Mouse (Mus musculus): ENCODE measurements around the gene Use1. TPM values are rescaled to one million over a fixed set of nuclear protein-coding genes. Genes with fewer than 3 reads are reported as not detected.

Gene Use1
- polyA plus RNA-seq, 1 experiment: 180 TPM

DNA sequence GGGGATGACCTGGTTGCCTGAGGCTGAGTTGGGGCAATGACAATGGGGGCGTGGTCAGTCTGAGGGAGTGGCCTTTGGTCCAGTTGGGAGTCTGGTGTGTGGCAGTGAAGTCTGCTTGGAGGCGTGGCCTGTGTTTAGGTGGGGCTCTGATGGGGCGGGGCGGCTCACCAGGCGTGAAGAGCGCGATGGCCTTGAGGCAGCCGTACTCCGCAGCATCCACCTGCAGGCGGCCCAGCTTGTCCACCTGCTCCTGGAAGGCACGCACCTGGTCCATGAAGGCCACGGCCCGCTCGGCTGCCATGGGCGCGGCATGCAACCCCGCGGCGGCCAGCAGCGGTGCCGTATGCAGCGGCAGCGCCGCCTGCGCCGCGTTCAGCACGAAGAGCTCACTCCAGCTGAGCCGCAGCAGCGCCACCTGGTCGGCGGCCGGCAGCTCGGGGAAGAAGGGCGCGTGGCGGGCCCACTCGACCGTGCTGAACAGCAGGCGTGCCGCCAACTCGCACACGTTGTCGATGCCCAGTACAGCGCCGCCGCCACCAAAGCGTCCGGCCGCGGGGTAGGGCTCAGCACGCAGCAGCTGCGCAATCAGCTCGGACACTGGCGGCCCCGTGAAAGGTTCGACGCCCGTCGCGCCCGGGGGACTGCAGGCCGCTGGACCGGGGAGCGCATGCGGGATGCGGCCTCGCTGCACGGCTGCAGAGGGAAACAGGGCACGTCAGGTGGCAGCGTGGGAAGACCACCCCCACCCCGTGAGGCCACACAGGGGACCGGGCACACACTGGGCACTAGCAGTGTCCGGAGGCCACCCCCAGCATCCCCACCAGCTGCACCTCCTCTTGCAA lies 9.2 kb downstream of the Use1 start:
- H3ac ChIP-seq (ENCODE audit: control insufficient read depth, insufficient read length): no peak overlapping the region
- no peak overlapping the region for H3K4me3 ChIP-seq
- no peak overlapping the region for H3K4me2 ChIP-seq (ENCODE audit: low read depth)
- no peak for TF ChIP-seq TCF3 (IDR thresholded peaks at IDR 0.05; ENCODE audit: insufficient read length, low read depth)
- TF ChIP-seq CEBPB (IDR thresholded peaks at IDR 0.05; ENCODE audit: insufficient read depth, poor library complexity, severe bottlenecking): no peak
- TF ChIP-seq MYOG (IDR thresholded peaks at IDR 0.05; ENCODE audit: control insufficient read depth in 1 of 3, insufficient read depth in 1 of 3, insufficient read length in 2 of 3, low read depth in 2 of 3): no peak
- no peak for TF ChIP-seq SRF (IDR thresholded peaks at IDR 0.05; ENCODE audit: control insufficient read depth, insufficient read length, low read depth)
- TF ChIP-seq REST (IDR thresholded peaks at IDR 0.05; ENCODE audit: insufficient read depth, insufficient read length): no peak
- TF ChIP-seq MYOD1 (IDR thresholded peaks at IDR 0.05; ENCODE audit: control insufficient read depth in 1 of 3, insufficient read length in 2 of 3, low read depth in 2 of 3): no peak
- peak; percentile 41 for TF ChIP-seq POLR2AphosphoS2 (IDR thresholded peaks at IDR 0.05; ENCODE audit: insufficient read length, low read depth)
- H3K27me3 ChIP-seq (ENCODE audit: control insufficient read depth, insufficient read depth, insufficient read length): no peaks in the 10 kb centered on the region
- peaks cover 15% of the 10 kb centered on the region for H3K79me2 ChIP-seq (ENCODE audit: control insufficient read depth, insufficient read depth)
- H3K36me3 ChIP-seq (ENCODE audit: control insufficient read depth, insufficient read depth): peaks cover 13% of the 10 kb centered on the region

DNA sequence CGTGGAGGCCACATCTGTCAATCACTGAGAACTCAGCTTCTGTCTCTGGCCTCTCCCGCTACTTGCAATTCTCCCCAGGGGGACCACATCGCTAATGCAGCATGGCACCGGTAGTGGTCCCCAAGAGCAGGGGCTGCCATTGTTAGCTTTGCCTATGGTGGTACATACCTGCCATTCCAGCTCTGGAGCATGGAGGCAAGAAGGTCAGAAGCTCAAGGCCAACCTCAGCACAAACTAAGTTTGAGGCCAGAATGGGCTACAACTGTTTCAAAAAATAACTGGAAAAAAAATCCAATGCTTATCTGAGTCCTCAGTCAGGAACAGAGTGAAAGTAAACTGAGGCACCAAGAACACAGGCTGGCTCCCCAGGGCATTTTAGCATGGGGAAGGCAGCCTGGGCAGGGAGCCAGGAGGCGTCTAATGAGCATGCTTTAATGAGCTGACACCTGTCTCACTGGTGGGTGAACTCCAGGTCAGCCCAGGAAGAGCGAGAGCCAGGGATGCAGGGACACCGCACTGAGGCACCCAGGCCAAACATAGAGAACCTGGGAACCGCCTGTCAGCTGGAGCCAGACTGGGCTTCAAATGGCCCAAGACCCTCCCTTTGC lies 9.9 kb downstream of the Use1 start:
- no peak overlapping the region for H3K4me2 ChIP-seq (ENCODE audit: low read depth)
- TF ChIP-seq MYOG (IDR thresholded peaks at IDR 0.05; ENCODE audit: control insufficient read depth in 1 of 3, insufficient read depth in 1 of 3, insufficient read length in 2 of 3, low read depth in 2 of 3): no peak
- TF ChIP-seq POLR2AphosphoS2 (IDR thresholded peaks at IDR 0.05; ENCODE audit: insufficient read length, low read depth): no peak
- no peak for TF ChIP-seq POLR2A (IDR thresholded peaks at IDR 0.05; ENCODE audit: insufficient read length, low read depth)
- TF ChIP-seq TCF12 (IDR thresholded peaks at IDR 0.05; ENCODE audit: insufficient read depth, poor library complexity, severe bottlenecking): no peak
- TF ChIP-seq REST (IDR thresholded peaks at IDR 0.05; ENCODE audit: insufficient read depth, insufficient read length): no peak
- TF ChIP-seq CEBPB (IDR thresholded peaks at IDR 0.05; ENCODE audit: insufficient read depth, poor library complexity, severe bottlenecking): no peak
- no peak for TF ChIP-seq E2F4 (IDR thresholded peaks at IDR 0.05; ENCODE audit: insufficient read depth)
- no peak for TF ChIP-seq USF1 (IDR thresholded peaks at IDR 0.05; ENCODE audit: low read depth)
- no peak for TF ChIP-seq MAX (IDR thresholded peaks at IDR 0.05; ENCODE audit: low read depth)
- no peak for TF ChIP-seq MYOD1 (IDR thresholded peaks at IDR 0.05; ENCODE audit: control insufficient read depth in 1 of 3, insufficient read length in 2 of 3, low read depth in 2 of 3)
- TF ChIP-seq TCF3 (IDR thresholded peaks at IDR 0.05; ENCODE audit: insufficient read length, low read depth): no peak
- peaks cover 19% of the 10 kb centered on the region for H3K79me2 ChIP-seq (ENCODE audit: control insufficient read depth, insufficient read depth)
- no peak overlapping the region for H3ac ChIP-seq (ENCODE audit: control insufficient read depth, insufficient read length)
- peaks cover 13% of the 10 kb centered on the region for H3K36me3 ChIP-seq (ENCODE audit: control insufficient read depth, insufficient read depth)
- H3K4me3 ChIP-seq: no peak overlapping the region
- H3K27me3 ChIP-seq (ENCODE audit: control insufficient read depth, insufficient read depth, insufficient read length): no peaks in the 10 kb centered on the region

DNA sequence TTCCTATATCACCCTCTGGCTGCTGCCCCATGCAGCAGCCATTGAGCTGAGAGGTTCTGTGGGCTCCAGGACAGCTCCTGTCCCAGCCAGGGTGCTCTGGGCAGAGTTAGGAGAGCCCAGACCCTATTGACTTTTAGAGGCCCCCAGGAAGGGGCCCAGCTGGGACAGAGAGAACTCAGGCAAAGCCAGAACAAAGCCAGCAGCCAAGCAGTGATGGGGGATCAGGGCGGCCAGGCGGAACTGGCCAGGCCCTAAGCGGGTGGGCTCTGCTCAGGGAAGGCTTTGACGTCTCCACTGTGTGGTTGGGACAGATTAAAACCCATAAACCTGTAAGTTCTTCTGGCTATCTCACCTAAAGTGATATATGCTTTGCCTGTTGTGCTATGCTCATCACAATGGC lies 12.4 kb downstream of the Use1 start:
- Histone ChIP-seq H3ac (ENCODE audit: control insufficient read depth, insufficient read length) (no peak overlapping the region), H3K4me2 (ENCODE audit: low read depth) (peak overlapping the region; percentile 81), H3K79me2 (ENCODE audit: control insufficient read depth, insufficient read depth) (peaks cover 19% of the 10 kb centered on the region), H3K27me3 (ENCODE audit: control insufficient read depth, insufficient read depth, insufficient read length) (no peaks in the 10 kb centered on the region), H3K36me3 (ENCODE audit: control insufficient read depth, insufficient read depth) (peaks cover 6% of the 10 kb centered on the region), H3K4me3 (peak overlapping the region; percentile 69)
- TF ChIP-seq TCF12 (IDR thresholded peaks at IDR 0.05; ENCODE audit: insufficient read depth, poor library complexity, severe bottlenecking): no peak
- TF ChIP-seq TCF3 (IDR thresholded peaks at IDR 0.05; ENCODE audit: insufficient read length, low read depth): no peak
- TF ChIP-seq MAX (IDR thresholded peaks at IDR 0.05; ENCODE audit: low read depth): no peak
- TF ChIP-seq POLR2A (IDR thresholded peaks at IDR 0.05; ENCODE audit: insufficient read length, low read depth): no peak
- TF ChIP-seq REST (IDR thresholded peaks at IDR 0.05; ENCODE audit: insufficient read depth, insufficient read length): no peak
- TF ChIP-seq CEBPB (IDR thresholded peaks at IDR 0.05; ENCODE audit: insufficient read depth, poor library complexity, severe bottlenecking): no peak
- TF ChIP-seq MYOG (IDR thresholded peaks at IDR 0.05; ENCODE audit: control insufficient read depth in 1 of 3, insufficient read depth in 1 of 3, insufficient read length in 2 of 3, low read depth in 2 of 3): no peak
- no peak for TF ChIP-seq POLR2AphosphoS2 (IDR thresholded peaks at IDR 0.05; ENCODE audit: insufficient read length, low read depth)
- no peak for TF ChIP-seq E2F4 (IDR thresholded peaks at IDR 0.05; ENCODE audit: insufficient read depth)

DNA sequence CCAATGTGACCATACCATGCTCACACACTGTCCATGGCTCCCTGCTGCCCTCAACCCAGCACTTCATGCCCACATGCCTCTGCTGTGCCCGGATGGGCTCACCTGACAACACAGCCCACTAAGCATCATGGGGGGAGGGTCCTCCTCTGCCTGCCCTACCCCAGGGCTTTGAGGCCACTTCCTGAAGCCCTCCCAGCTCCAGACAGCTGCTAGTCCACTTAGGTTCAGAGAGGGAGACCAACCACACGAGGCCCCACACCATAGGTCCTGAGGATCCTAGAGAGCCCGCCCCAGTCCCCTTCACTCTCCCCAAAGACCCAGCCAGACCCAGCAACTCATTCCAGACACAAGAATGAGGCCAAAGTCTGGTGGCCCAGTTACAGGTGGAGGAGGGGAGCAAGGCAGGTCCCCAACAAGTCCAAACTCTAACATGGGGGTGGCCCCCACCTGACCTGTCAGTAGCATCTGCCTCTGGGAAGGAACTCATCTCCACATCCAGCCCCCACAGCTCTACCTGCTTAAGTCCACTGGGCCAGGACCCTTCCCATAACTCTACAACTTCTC lies 12.9 kb downstream of the Use1 start:
- Histone ChIP-seq H3K36me3 (ENCODE audit: control insufficient read depth, insufficient read depth) (peaks cover 6% of the 10 kb centered on the region), H3K4me3 (peak overlapping the region; percentile 69), H3K27me3 (ENCODE audit: control insufficient read depth, insufficient read depth, insufficient read length) (no peaks in the 10 kb centered on the region), H3K4me2 (ENCODE audit: low read depth) (peak overlapping the region; percentile 81), H3ac (ENCODE audit: control insufficient read depth, insufficient read length) (peak overlapping the region; percentile 50), H3K79me2 (ENCODE audit: control insufficient read depth, insufficient read depth) (peaks cover 19% of the 10 kb centered on the region)
- TF ChIP-seq MAX (IDR thresholded peaks at IDR 0.05; ENCODE audit: low read depth) (no peak), MYOD1 (IDR thresholded peaks at IDR 0.05; ENCODE audit: control insufficient read depth in 1 of 3, insufficient read length in 2 of 3, low read depth in 2 of 3) (no peak), USF1 (IDR thresholded peaks at IDR 0.05; ENCODE audit: low read depth) (no peak), TCF3 (IDR thresholded peaks at IDR 0.05; ENCODE audit: insufficient read length, low read depth) (no peak), POLR2A (IDR thresholded peaks at IDR 0.05; ENCODE audit: insufficient read length, low read depth) (no peak), TCF12 (IDR thresholded peaks at IDR 0.05; ENCODE audit: insufficient read depth, poor library complexity, severe bottlenecking) (no peak), CEBPB (IDR thresholded peaks at IDR 0.05; ENCODE audit: insufficient read depth, poor library complexity, severe bottlenecking) (no peak), POLR2AphosphoS2 (IDR thresholded peaks at IDR 0.05; ENCODE audit: insufficient read length, low read depth) (no peak), REST (IDR thresholded peaks at IDR 0.05; ENCODE audit: insufficient read depth, insufficient read length) (no peak), MYOG (IDR thresholded peaks at IDR 0.05; ENCODE audit: control insufficient read depth in 1 of 3, insufficient read depth in 1 of 3, insufficient read length in 2 of 3, low read depth in 2 of 3) (no peak), E2F4 (IDR thresholded peaks at IDR 0.05; ENCODE audit: insufficient read depth) (no peak), SRF (IDR thresholded peaks at IDR 0.05; ENCODE audit: control insufficient read depth, insufficient read length, low read depth) (no peak)

All from myocyte (in vitro differentiated cells).